Mouse (Mus musculus): ENCODE results near the gene Olfr12.

The Olfr12 gene

GRCm38 (mm10) chr1:92617488-92617887 is at the start of gene Olfr12:
Olfr12 (plus strand) TSS chr1:92617788.
- DNase-seq (ENCODE audit: low spot score in 2 of 2): no peak

DNA sequence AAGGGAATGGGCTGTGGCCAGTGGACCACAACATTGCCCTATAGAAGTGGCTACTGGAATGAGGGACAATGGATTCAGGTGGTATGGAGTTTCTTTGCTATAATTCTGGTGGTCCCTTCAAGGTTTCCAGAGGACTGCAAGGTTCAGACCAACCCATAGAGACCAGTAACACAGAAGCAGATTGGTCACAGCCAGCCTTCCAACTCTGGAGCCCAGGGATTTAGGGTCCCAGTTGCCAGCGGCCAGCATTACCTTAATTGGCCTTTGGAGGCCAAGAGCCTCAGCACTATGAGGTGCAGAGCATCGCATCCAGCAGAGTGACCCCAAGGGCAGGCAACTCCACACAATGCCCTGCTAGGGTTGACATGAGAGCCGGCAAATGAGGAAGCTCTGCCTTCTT is 46.6 kb upstream of the Olfr12 start, which contains the start of gene Olfr1413:
Olfr1413 (plus strand) TSS at position 301 of the 400 bp plus-strand sequence.
- DNase-seq (ENCODE audit: low spot score in 2 of 2): no peak

DNA sequence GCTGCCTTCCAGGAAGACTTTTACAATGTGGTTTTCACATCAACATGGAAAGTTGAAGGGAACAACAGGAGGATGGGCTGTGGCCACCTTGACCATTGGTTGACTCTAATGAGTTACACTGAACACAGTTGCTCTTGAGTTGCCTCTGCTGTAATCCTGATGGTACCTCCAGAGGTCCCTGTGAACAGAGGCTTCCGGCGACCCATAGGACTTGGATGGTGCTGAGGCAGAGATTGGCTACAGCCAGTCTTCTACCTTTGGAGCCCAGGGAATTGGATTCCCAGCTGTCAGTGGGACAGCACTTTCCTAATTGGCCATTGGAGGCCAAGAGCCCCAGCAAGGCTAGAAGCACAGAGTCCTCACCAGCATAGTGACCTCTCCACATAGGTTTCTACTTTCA is 32.1 kb upstream of the Olfr12 start, which contains the start of gene Olfr1412:
Olfr1412 (plus strand) TSS at position 301 of the 400 bp plus-strand sequence.
- no peak for DNase-seq (ENCODE audit: low spot score in 2 of 2)

- no peak for DNase-seq (ENCODE audit: low spot score in 2 of 2)
These were observed 23.5 kb upstream of the Olfr12 start, which contains the start of gene Olfr1411 for GRCm38 (mm10) chr1:92594111-92594510. Olfr1411 (plus strand) TSS chr1:92594411.

DNA sequence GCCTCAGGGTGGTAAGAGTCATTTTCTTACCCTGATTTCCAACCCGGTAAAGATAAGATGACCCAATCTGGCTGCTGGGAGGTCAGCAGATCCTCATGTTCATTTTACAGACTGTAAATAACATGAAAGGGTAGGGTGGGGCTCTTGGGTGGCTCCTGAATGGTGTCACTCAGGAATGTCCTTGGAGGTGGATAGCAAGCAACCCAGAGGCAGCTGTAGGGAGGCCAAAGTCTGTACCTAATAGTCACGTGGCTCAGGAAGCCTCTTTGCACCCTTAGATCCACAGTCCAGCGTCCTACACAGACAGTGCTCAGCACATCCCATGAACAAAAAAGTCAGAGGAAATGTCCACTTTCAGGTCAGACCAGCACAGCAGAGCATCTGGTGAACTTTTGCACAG is 21.6 kb upstream of the Olfr12 start:
- DNase-seq (ENCODE audit: low spot score in 2 of 2): no peak

DNA sequence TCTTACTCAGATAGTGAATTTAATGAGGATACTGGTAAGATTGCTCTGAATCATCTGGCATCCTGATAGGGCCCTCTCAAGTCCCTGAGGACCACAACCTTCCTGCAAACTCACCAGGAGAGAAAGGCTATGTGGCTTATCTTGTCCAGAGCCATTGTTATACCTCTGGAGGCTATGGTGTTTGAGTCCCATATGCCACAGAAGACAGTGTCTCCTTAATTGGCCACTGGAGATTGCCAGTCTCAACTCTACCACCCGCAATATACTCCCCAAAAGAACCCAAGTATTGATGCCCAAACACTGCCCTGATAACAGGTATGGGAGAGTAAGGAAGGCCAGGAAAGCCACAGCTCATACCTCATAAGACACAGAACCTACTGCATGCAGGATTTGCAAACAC is 12.1 kb upstream of the Olfr12 start, which contains the start of gene Olfr1410:
Olfr1410 (plus strand) TSS at position 301 of the 400 bp plus-strand sequence.
- DNase-seq (ENCODE audit: low spot score in 2 of 2): no peak

DNA sequence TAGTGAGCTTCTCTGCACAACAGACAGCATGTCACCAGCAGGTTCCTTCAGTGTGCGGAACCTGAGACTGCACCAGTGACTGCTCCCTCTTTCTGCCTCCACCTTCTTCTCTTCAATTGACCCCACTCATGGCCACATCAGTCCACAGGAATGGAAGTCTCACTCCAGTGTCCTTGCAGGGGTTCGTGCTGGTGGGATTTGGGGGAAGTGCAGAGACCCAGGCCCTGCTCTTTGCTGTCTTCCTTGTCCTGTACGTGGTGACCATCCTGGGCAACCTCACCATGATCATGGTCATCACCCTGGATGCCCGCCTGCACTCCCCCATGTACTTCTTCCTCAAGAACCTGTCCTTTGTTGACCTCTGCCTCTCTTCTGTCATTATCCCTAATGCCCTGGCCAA is 9.9 kb upstream of the Olfr12 start:
- DNase-seq (ENCODE audit: low spot score in 2 of 2): no peak

- DNase-seq (ENCODE audit: low spot score in 2 of 2): peak; percentile 5 to 17
These were observed 6.6 kb upstream of the Olfr12 start for GRCm38 (mm10) chr1:92611008-92611407.

DNA sequence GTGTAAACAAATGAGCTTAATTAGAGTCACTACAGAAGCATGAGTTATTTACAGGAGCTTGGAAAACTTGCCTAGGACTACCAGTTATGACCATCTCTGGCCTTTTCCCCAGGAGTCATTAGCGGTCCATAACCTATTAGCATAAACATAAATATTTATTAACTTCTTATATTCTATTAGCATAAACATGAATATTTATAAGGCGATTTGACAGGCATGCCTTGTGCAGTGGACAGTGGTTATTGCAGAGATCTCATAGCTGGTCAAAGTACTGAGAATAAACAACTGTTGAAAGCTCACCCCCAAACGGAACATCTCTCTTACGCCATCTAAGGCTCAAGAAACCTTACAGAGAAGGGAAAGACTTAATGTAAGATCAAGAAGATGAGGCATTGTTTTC is 4.4 kb upstream of the Olfr12 start:
- no peak for DNase-seq (ENCODE audit: low spot score in 2 of 2)

DNA sequence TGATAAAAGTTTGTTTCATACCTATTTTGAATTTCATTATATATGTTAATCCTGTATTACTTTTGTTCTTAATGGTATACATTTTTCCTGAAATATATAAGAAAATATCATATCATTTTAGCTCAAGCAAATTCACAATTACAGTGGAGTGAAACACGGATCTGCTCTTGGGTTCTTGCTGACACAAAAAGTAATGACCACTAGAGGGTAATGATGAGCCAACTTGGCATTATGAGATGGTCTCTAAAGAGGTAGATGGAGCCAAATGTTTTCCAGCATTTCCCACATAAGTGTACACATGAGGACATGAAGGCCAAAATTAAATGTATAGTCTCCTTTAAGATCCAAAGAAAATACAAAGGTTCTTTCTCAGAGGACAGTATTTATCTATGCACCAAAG is 3.1 kb upstream of the Olfr12 start:
- DNase-seq (ENCODE audit: low spot score in 2 of 2): no peak

- no peak for DNase-seq (ENCODE audit: low spot score in 2 of 2)
These were observed 1.5 kb upstream of the Olfr12 start for GRCm38 (mm10) chr1:92616046-92616445.

- no peak for DNase-seq (ENCODE audit: low spot score in 2 of 2)
These were observed 772 bp downstream of the Olfr12 start for GRCm38 (mm10) chr1:92618360-92618759.

DNA sequence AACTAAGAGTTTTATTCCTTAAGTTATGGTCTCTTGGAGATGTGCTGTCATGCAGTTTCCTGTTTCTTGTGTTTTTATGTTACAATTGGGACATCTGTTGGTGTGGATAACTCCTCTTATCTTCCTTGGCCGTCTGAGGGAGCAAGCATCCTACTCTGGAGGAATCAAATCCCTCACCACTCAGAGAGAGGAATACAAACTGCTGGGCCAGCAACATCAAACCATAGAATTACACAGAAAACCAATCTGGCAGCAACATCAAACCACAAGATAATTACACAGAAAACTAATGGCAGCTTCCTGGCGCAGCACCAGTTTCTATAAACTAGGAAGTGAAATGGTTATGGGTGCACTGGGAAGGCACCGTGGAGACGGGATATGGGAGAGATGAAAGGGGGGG is 10.6 kb downstream of the Olfr12 start:
- no peak for DNase-seq (ENCODE audit: low spot score in 2 of 2)

- DNase-seq (ENCODE audit: low spot score in 2 of 2): no peak
These were observed 14.6 kb downstream of the Olfr12 start for GRCm38 (mm10) chr1:92632196-92632595.

- DNase-seq (ENCODE audit: low spot score in 2 of 2): no peak
These were observed 15.4 kb downstream of the Olfr12 start for GRCm38 (mm10) chr1:92632948-92633347.

- no peak for DNase-seq (ENCODE audit: low spot score in 2 of 2)
These were observed 16.1 kb downstream of the Olfr12 start for GRCm38 (mm10) chr1:92633726-92634125.

DNA sequence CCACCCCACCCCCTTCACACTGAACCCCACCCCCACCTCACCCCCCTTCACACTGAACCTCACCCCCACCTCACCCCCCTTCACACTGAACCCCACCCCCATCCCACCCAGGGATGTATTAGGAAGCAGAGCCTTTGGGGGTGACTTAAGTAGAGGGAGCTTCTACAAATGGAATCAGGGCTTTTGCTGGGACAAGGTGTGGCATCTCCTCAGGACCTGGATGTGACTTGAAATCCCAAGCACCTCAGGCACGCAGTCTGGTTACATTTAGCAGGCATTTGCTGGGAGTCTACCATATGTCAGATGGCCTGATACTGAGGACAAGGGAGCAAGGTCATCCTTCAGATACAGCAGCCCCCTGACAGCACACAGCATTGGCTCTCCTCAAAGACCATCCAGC is 17.0 kb downstream of the Olfr12 start:
- DNase-seq (ENCODE audit: low spot score in 2 of 2): no peak

DNA sequence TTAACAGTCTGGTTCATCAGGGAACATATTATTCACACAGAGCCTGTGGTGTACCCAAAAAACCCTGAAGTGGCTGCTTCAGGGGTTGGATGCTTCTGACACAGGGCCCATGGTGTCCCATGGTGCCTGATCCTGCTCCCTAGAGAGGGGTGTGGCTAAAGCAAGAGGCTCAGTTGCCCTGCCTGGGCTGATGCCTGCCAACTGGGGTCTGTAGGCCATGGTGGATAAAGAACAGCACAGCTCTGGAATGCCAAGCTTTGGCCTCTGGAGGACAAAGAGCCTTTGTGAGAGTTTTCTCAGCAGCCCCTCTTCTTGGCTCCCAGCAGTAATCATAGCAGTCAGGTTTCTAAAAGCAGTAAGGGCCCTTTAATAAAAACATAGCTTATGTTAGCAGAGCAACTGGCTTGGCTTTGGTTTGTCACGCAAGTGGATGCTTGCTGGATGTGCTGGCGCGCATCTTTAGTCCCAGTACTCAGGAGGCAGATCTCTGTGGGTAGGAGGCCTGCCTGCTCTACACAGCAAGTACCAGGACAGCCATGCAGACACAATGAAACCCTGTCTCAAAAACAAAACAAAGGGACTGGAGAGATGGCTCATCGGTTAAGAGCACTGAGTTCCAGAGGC is 17.5 kb downstream of the Olfr12 start:
- no peak for DNase-seq (ENCODE audit: low spot score in 2 of 2)

- DNase-seq (ENCODE audit: low spot score in 2 of 2): no peak
These were observed 18.4 kb downstream of the Olfr12 start for GRCm38 (mm10) chr1:92636015-92636414.

DNA sequence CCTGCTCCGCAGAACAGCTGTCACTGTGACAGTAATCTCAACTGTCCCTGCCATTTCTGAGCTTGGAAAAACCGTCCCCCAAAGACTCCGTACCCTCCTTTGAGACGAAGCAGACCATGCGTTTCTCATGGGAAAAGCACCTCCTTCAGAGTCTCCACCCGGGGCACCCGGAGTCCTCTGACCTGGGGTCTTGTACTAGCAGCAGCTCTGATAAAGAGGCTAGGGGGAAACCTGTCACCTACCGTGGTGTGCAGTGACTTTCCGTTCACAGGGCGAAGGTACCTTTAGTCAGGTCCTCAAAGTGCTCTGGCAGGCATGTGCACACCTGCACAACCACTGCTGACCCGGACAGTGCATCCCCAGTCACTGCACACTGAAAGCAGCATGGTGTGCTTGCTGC is 19.1 kb downstream of the Olfr12 start:
- DNase-seq (ENCODE audit: low spot score in 2 of 2): no peak

DNA sequence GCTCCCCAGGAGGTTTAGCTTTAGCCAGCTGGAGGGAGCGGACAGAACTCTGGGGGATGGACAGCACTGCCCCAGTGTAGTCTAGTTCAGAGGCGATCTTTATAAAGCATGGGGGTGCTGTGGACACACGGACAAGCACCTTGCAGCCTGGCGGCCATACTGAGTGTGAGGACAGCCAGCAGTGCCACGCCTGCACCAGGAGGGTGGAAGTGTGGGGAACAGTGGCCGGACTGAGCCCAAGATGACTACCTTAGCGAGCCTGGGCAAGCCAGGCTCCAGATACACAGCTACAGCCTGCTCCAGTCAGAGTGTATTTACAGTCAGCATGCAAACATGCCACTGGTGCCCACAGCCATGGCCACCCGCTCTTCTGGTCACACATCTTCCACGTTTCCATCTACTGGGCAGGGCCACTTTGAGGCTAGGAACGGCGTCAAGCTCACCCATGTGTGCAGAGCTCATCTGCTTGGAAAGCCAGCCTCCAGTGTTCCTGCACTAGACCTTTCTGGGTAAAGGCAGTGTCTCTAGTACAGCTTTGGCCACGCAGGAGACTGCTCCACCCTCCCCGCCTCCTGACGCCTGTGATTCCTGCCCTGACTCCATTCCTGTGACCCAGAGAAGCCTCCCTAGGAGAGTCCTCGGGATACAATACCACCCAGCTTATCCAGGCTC is 20.0 kb downstream of the Olfr12 start:
- DNase-seq (ENCODE audit: low spot score in 2 of 2): no peak

DNA sequence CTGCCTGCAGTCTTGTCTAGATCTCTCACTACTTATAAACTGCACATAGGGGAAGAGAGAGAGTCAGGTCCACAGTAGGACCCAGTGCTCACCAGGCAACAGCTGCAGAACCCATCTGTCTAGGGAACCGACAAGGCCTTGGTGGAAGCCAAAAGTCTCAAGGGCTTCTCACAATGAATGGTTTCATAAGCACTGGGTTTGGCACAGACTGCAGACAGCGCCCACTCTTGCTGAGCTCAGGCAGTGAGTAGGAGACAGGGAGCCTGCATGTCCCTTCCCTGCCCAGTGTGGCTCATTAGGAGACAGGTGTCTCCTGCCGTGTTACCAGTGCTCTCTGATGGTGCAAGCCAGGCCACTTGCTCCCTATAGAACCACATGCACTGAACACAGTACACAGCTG is 20.6 kb downstream of the Olfr12 start:
- no peak for DNase-seq (ENCODE audit: low spot score in 2 of 2)

DNA sequence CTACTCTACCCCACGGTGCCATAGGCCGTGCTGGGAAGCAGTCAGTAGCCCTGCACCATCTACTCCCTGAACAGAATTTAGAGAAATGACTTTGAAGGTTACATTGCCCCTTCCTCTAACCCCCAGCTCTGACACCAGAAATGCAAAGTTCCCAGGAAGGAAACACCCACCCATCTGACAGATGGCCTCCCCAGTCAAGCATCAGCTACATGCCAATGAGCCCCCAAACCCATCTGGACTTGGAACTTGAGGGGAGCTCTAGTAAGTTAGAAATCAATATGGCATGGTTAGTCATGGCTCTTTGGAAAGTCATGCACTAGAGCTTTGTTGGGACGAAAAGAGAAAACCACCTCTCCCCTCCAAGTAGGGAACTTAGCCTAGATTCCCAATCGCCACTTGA is 21.1 kb downstream of the Olfr12 start:
- no peak for DNase-seq (ENCODE audit: low spot score in 2 of 2)

All from heart, adult 9 months (tissue).